Mouse (Mus musculus): ENCODE data around the gene Ccdc40.
"Not testable (repeated sequence)": the region's sequence is repeated elsewhere in the genome, so short reads cannot be mapped to it uniquely, and the experiment has no call there.

Ccdc40 gene

DNA sequence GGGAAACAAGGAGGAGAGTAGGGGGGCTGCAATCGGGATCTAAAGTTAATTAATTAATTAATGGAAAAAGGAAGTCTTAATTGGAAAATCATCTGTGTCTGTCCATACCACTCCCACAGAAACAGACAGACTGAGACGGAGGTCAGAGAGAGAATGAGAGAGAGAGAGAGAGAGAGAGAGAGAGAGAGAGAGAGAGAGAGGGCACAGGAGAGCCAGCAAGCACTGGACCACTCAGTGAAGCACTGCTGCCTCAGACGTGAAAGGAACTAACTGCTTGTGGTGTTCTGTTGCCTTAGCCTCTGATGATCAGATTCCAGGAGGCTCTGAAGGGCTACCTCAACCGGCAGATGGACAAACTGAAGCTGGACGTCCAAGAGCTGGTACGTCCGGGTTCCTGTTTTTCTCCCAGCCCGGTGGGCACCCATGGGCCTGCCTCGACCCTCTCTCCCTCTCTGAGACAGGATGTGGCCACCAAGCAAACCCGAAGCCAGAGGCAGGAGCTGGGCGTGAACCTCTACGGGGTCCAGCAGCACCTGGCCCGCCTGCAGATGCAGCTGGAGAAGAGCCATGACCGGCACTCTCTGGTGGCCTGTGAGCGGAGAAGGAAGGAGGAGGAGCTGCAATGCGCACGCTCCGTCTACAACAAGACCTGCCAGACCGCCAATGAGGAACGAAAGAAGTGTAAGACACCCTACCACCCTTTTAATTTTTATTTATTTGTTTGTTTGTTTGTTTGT lies 9.4 kb downstream of the Ccdc40 start:
- DNase-seq: peak; percentile 61

GRCm38 (mm10) chr11:119238305-119238721 lies 9.9 kb downstream of the Ccdc40 start:
- DNase-seq: peak; percentile 88

DNA sequence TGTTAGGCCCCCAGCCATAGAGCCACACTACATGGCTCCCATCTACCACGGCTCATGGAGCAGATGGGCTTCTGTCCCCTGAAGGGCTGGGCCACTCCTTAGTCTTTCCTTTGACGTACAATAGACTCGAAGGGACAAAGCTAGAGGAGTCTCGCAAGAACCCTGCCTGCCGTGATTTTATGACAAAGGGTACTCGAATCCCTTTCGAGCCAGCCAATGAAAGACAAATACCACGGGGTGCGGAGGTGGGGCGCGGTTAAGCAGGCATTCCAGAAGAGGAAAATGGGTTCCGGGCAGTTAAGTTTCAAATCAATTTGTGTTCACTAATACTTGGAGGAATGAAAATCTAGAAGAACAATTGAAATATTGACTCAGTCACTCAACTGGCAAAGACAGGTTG lies 11.1 kb downstream of the Ccdc40 start:
- DNase-seq: no peak

- not testable (repeated sequence) for DNase-seq
These were observed 17.2 kb downstream of the Ccdc40 start for GRCm38 (mm10) chr11:119245543-119245942.

- DNase-seq: peak; percentile 61
These were observed 20.6 kb downstream of the Ccdc40 start for GRCm38 (mm10) chr11:119249011-119249410.

GRCm38 (mm10) chr11:119250998-119251397 lies 22.6 kb downstream of the Ccdc40 start:
- DNase-seq: peak; percentile 61

- peak; percentile 73 for DNase-seq
These were observed 24.6 kb downstream of the Ccdc40 start for GRCm38 (mm10) chr11:119252854-119253541.

- DNase-seq: not testable (repeated sequence)
These were observed 28.2 kb downstream of the Ccdc40 start for GRCm38 (mm10) chr11:119256557-119256956.

DNA sequence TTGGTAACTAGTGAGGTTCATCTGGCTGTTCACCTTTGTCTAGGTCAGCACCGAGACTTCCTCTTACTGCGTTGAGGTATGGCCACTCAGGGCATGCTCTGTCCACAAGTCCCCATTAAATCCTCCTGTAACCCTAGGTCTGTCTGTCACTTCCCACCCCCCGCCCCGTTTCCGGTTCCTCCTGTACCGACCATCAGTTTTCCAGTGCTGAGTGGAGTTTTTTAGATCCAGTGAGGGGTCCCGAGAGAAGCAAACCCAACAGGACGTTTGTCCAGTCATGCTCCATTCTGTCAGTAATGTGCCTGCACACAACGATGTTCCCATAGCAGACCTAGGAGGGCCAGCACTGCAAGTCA lies 29.8 kb downstream of the Ccdc40 start:
- no peak for DNase-seq

GRCm38 (mm10) chr11:119258572-119259322 lies 30.4 kb downstream of the Ccdc40 start:
- peak; percentile 49 for DNase-seq

GRCm38 (mm10) chr11:119259977-119260376 lies 31.6 kb downstream of the Ccdc40 start:
- no peak for DNase-seq

DNA sequence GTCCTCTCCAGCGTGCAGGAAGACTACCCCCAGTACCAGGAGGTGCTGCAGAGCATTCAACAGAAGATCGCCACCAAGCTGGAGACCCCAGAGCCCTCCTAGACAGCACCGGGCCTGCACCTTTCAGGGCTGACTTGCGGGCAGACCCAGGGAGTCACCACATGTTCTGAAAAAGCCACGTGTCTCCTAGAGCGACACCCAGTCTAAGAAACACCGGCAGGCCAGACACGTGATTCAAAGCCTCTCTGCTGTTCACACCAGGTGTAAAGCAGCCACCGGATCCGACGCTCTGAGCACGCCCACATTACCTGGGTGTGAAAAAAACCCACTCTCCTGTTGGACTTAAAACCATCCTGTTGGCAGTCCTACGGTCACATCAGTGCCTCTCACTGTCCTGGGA lies 36.0 kb downstream of the Ccdc40 start:
- no peak for DNase-seq

- DNase-seq: no peak
These were observed 37.4 kb downstream of the Ccdc40 start for GRCm38 (mm10) chr11:119265811-119266210.

GRCm38 (mm10) chr11:119267241-119267674 lies 38.9 kb downstream of the Ccdc40 start:
- peak; percentile 33 for DNase-seq

DNA sequence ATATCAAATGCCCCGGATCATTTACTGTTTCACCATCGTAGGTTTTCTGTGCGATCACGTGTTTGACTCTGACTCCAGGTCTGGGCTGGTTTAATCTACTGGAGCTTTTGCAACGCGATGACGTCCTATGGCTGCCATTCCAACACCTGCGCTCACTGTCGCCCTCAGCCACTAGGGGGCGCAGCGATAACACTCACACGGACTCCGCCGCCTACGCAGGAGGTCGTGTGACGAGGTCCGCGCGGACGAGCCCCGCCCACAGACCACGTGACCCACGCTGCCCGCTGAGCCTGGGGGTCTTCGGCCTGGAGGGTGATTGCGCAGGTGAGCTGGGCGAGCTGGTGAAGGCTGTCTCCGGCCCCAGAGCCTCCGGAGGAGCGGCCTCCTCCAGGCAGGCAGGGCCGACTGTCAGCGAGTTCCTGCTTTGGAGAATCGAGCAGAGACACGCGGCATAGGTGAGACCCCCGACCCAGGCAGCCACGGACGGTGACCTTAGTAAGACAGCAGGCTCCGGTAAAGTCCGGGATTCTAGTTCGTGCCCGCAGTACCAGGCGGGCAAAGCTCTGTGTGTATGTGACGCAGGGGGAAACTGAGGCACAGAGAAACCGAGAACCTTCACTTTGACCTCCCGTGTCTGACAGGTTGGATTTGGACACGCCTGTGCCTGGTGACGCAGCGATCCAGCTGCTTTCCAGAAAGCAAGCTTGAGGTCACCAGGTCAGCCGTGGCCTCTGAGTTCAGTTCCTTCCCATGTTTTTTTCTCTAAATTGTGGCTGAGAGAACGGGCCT lies 39.6 kb downstream of the Ccdc40 start, which contains the start of gene Gaa:
Gaa (plus strand) TSS at position 120 of the 789 bp plus-strand sequence.
- DNase-seq: peak; percentile 97

- no peak for DNase-seq
These were observed 40.3 kb downstream of the Ccdc40 start for GRCm38 (mm10) chr11:119268557-119269195.

GRCm38 (mm10) chr11:119272492-119272891 lies 44.1 kb downstream of the Ccdc40 start:
- not testable (repeated sequence) for DNase-seq

- DNase-seq: peak; percentile 24
These were observed 45.0 kb downstream of the Ccdc40 start for GRCm38 (mm10) chr11:119273186-119273930.

DNA sequence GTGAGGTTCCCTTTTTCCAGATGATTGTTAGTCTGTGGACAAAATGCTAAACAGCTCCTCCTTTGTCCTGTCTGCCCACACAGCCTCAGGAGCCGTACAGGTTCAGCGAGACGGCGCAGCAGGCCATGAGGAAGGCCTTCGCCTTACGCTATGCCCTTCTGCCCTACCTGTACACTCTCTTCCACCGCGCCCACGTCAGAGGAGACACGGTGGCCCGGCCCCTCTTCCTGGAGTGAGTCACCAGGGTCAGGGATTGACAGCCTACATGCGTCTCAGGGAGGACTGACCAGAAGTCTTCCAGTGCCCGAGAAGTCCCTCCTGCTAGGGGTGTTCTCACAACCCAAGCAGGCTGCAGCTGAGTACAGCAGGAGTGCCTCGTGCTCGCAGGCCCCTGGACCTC lies 52.7 kb downstream of the Ccdc40 start:
- DNase-seq: no peak

DNA sequence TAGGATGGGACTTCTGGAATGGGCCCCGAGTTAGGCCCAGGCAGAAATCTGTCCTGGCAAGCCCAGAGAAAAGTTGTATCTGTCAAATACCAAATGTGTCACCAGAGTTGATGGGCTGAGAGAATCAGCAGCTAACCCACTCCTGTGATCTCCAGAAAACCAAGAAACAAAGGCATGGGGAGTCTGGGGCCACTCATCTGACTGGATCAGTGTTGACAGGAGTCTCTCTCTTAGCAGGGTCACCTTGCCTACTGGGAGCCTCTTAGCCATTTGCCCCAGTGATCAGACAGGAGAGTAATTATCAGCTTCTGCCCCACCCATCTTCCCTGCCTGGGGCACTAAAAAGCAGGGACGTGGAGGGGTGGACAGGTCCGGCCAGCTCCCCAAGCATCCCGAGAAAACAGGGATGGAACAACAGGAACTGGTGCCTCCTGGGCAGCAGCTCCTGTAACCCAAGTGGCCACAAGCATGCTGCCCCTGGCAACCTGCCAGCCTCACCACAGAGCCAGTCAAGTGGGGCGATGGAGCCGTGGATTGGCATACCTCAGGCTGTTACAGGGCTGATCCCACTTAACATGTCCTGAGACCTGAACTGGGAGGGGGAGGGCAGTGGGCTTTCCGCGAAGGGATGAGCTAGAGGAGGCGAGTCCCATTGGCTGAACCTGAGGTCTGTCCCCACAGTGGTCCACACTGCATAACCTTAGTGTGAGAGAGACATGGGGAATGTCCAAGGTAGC lies 57.6 kb downstream of the Ccdc40 start:
- no peak for DNase-seq
